Mouse (Mus musculus) layer of hippocampus, postnatal 14 days (tissue): ENCODE results near the gene Clip3. TPM values are rescaled to one million over a fixed set of nuclear protein-coding genes. Genes with fewer than 3 reads are reported as not detected.
A peak's percentile ranks its signal among the peaks of the same experiment; 100 is the strongest.

Experiments
- DNase-seq, 2 experiments: peaks; one replicate each; pipeline ENCODE4 v3.0.0; 2021 to 2022; ENCODE audit warnings: low spot score in 2 of 2, mixed read lengths in 1 of 2
- total RNA-seq, 2 experiments: library from RNA; stranded (reverse); gene quantifications; 2 replicates each; pipeline ENCODE4 v1.2.3; 2021

Gene Clip3
- total RNA-seq, 2 experiments from 2014 or later = 501 to 515 TPM

GRCm38 (mm10) chr7:30294296-30294695 is 2.8 kb downstream of the Clip3 start:
- no peak for DNase-seq

- DNase-seq = peak in 1 of 2 experiments; percentile 37
Measured at GRCm38 (mm10) chr7:30295103-30295502, 3.6 kb downstream of the Clip3 start.

DNA sequence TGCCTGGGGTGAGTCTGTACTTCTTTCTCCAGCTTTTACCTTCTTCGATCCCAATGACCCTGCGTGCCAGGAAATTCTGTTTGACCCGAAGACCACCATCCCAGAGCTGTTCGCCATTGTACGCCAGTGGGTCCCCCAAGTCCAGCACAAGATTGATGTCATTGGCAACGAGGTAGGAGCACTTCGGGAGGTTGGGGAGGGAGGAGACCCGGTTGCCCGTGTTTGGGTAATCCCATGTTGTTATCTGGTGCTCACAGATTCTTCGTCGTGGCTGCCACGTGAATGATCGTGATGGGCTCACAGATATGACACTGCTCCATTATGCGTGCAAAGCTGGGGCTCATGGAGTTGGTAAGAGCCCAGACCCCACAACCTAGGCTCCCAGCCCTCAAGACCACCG is 5.3 kb downstream of the Clip3 start:
- DNase-seq = no peak

DNA sequence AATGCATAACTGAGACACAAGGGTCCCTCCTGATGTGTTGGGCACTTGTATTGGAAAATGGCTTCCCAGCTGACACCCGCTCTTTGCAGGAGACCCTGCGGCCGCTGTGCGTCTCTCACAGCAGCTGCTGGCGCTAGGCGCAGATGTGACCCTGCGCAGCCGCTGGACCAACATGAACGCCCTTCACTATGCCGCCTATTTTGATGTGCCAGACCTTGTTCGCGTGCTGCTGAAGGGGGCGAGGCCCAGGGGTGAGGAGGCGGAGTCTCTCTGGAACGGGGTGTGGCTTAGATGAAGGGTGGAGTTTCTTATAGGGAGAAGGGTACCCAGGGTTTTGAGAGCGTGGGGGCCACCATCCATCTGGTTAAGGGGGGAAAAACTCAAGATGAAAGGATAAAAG is 5.7 kb downstream of the Clip3 start:
- no peak for DNase-seq

- DNase-seq = no peak
Measured at GRCm38 (mm10) chr7:30300914-30301313, 9.4 kb downstream of the Clip3 start.

DNA sequence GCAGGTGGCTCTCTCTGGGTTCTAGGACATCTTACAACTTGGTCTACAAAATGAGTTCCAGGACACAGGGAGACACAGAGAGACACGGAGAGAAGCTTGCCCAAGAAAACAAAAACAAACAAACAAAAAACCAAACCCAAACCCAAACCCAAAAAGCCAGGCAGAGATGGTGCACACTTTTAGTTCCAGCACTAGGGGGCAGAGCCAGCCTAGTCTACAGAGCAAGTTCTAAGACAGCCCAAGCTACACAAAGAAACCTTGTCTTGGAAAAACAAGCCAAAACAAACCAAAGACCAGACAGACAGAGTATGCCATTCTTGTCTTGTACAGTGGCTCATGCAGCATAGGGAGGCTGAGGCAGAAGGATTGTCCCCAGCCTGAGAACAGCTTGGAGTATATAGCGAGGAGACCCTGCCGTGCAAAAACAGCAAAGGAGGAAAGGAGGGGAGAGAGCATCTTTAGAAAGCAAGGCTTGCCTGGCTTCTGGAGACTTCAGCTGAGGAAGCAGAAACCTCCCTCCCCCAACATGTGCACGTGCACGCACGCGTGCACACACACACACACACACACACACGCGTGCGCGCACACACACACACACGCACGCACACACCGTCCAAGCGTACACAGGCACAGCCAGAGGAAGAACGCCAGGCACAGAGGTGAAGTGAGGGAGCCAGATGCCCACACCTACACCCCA is 14.7 kb downstream of the Clip3 start:
- no peak for DNase-seq

GRCm38 (mm10) chr7:30308076-30309005 is 16.8 kb downstream of the Clip3 start, which contains the start of gene Alkbh6:
Gene Alkbh6, plus strand, starts transcription at chr7:30308717.
- DNase-seq = peak; percentile 90 to 98

- DNase-seq = no peak
Measured at GRCm38 (mm10) chr7:30309395-30310129, 18.0 kb downstream of the Clip3 start.

DNA sequence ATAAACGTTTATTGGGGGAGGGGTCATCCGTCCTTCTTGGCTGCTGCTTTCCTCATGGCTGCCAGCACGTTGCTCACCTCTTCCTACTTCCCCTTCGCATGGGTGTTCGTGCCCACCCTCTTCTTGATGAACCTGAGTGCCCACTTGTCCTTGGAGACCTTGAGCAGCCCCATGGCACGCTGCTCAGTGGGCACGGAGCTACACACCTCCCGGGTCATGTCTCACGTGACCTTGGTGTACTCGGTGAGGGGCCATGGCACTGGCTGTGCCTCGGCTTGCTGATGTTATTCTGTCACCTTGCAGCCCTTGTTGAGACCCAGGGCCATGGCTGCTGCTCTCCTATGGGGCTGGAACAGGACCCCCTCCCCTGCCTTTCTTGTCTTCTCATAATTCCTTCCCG is 18.6 kb downstream of the Clip3 start:
- no peak for DNase-seq

- no peak for DNase-seq
Measured at GRCm38 (mm10) chr7:30313666-30314320, 22.3 kb downstream of the Clip3 start.

- DNase-seq = no peak
Measured at GRCm38 (mm10) chr7:30314721-30315155, 23.2 kb downstream of the Clip3 start, which contains the start of gene Syne4. Gene Syne4, plus strand, starts transcription at chr7:30314807.

DNA sequence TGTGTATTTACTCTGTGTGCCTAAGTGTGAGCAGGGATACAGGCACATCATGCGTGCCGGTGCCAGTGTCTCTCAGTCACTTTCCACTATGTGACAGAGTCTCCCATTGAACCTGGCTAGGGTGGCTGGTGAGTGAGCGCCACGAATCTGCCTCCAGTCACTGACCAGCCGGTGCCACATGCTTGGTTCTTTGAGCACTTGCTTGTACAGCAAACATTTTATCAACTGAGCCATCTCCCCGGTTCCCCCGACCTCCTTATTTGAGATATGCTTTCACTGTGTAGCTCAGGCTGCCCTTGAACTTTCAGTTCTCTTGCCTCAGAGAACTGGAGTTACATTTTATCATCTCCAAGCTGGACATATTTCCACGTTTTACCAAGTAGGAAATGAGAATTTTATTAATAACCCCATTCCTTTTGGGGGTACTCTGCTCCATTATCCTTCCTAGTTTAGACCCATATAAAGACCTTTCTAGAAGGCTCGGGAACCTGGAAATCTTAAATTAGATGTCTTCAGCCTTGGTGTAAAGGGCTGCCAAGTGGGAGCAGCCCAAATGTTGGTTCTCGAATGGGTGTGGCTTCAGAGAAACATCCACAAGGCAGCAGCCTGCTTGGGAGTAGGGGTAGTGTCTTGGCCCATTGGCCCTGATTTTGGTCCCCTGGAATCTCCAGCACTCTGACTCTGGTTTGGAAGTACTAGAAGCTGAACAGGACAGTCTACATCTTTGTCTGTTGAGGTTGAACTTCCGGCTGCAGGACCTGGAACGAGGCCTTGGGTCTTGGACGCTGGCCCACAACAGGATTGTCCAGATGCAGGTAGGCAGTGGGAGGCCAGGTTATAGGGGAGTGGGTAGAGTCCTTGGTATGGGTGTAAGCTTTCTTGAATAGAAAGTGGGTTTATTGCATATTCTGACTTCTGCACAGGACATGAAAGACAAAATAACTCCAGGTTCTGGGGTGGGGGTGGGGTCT is 24.3 kb downstream of the Clip3 start:
- no peak for DNase-seq

- DNase-seq = no peak
Measured at GRCm38 (mm10) chr7:30318142-30318541, 26.6 kb downstream of the Clip3 start.

DNA sequence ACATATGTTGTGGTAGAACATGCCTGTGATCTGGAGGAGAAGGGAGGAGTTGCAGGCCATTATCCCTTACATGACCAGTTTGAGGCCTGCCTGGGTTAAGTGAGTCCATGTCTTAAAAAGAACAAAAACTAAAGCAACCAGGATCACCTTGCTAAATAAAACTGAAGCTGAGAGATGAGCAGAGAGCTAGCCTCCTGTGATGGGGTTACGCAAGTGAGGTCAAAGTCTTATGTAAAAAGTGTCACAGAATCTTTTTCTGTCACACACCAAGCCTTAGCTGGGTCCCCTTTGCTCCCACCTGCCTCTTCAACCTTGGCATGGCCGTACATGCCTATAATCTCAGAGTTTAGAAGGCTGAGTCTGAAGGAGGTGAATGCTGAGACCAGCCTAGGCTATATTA is 29.4 kb downstream of the Clip3 start:
- no peak for DNase-seq

- DNase-seq = peak in 1 of 2 experiments; percentile 58
Measured at GRCm38 (mm10) chr7:30321539-30322284, 30.2 kb downstream of the Clip3 start, which contains the start of gene E130208F15Rik. Gene E130208F15Rik, plus strand, starts transcription at chr7:30321740.

DNA sequence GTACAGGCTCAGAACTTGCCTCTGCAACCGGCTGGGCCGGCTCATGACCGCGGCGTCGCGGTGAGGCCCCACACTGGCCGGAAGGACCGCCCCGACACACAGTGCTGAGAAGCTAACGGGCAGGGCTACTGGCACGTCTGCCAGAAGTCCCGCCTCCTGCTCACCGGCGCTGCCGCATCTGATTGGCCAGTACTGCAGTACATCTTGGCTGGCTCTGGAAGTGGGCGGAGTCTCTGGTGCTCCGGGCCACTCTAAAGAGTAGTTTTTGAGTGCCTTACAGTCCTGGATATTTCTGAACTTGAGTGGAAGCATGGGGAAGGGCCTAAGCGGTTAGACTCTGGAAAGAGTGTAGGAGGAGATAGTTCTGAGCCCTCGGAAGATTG is 30.7 kb downstream of the Clip3 start:
- DNase-seq = peak; percentile 92 to 98

DNA sequence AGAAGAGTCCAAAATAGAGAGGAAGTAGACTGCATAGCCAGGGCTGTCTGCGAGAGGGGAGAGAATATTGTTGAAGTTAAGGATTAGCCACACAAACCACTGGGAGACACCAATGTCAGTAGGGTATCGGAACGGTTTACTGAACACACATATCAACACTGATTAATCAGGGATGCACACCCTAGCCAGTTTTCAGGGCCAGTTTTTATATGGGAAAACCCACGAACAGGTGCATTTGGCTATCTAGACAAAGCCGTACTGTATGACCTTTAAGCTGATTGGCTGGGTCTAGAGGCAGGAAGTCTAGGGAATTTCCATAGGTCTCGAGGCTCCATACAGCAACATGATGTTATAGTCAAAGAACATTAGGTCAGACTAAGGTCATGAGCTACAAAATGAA is 31.3 kb downstream of the Clip3 start:
- no peak for DNase-seq

DNA sequence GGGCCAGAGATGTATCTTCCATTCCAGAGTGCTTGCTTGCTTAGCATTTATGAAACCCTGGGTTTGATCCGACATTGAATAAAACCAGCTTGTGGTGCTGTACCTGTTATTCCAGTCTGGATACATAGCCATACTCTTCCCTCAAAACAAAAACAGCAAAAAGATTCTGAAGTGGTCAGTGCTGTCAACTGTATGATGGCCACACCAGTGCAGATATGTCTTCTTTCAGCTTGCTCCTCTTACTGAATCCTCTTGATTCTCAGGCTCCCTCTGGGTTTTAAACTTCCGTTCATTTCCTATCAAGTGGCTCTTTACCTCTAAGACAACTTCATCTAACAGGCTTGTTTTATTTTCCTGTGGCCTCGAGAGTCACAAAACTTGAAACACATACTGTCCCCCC is 32.3 kb downstream of the Clip3 start, which contains the start of gene Sdhaf1:
Sdhaf1 (minus strand) TSS at position 101 of the 400 bp plus-strand sequence.
- no peak for DNase-seq
